Mouse (Mus musculus) liver, embryonic 14.5 days (tissue): ENCODE measurements at regions not wholly inside any gene's neighbourhood (a gene's known extent, or its start where the extent isn't known, plus 50 kb on each side); places are given as distances from the start of the nearest gene placed in this dataset.

Experiments
- CTCF ChIP-seq: IDR thresholded peaks from 2 replicates; pipeline ENCODE4 v1.5.1; 2016; ENCODE audit warnings: antibody characterized with exemption, low read depth, control low read depth
- EP300 ChIP-seq: IDR thresholded peaks from 2 replicates; pipeline ENCODE4 v1.6.1; 2016; ENCODE audit warnings: antibody characterized with exemption, low read depth

- TF ChIP-seq CTCF (no peak), EP300 (no peak)
Observed at GRCm38 (mm10) chr13:107736581-107736980, 307.7 kb upstream of the Smim15 start.
